Mouse (Mus musculus): ENCODE measurements around the gene Pjvk.

GRCm38 (mm10) chr2:76606704-76607103 is 41.6 kb upstream of the Pjvk start:
- TF ChIP-seq CTCF (IDR thresholded peaks at IDR 0.05; ENCODE audit: extremely low read depth, insufficient read length, insufficient replicate concordance, low read depth, low read length) (no peak), POLR2A (IDR thresholded peaks at IDR 0.05; ENCODE audit: low read depth, low read length) (no peak)

All from small intestine, adult 2 months (tissue).